Mouse (Mus musculus) urinary bladder, postnatal 4 days (tissue): Measurements from ENCODE around the gene Phyhd1.

ENCODE experiments used
- DNase-seq, 2 experiments: peaks; one replicate each; pipeline ENCODE4 v3.0.0; 2021 to 2022; ENCODE audit warnings: low spot score in 2 of 2

Gene Phyhd1

GRCm38 (mm10) chr2:30256616-30257350 is 9.2 kb upstream of the Phyhd1 start:
- DNase-seq = no peak

DNA sequence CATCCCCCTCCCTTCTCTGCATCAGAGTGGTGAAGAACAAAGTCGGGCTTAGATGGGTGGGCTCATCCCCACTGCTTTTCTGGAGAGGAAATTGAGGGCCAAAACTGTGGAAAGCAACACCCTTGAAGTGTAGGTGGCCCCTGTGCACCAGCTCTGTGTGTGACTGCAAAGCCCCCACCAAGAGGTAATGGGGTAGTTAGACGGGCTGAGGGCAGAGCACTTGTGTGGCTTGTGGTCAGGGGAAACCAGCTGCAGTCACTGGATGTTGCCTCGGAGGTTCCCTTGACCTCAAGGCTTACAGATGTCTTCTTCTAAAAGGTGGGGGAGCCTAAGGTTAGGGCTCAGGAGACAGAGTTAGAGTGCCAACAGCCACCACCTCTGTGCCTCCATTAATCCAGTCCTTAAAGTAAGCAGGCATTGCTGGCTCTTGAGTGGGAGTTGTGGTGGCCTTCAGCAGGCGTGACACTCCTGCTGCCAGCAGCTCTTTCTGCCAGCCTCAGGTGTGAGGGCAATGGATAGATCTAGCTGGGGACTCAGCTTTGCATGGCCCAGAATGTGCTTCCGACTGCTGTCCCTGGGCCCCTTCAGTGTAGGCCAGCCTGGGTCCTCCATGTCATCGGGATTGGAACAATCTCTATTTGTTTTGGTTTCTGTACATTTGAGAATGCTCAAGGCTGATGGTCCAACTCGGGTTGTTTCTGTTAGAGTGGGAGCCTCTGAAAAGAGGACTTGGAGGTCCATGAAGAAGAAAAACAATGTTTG is 8.1 kb upstream of the Phyhd1 start:
- DNase-seq = no peak

- DNase-seq = no peak
These were observed 7.4 kb upstream of the Phyhd1 start for GRCm38 (mm10) chr2:30258600-30258999.

DNA sequence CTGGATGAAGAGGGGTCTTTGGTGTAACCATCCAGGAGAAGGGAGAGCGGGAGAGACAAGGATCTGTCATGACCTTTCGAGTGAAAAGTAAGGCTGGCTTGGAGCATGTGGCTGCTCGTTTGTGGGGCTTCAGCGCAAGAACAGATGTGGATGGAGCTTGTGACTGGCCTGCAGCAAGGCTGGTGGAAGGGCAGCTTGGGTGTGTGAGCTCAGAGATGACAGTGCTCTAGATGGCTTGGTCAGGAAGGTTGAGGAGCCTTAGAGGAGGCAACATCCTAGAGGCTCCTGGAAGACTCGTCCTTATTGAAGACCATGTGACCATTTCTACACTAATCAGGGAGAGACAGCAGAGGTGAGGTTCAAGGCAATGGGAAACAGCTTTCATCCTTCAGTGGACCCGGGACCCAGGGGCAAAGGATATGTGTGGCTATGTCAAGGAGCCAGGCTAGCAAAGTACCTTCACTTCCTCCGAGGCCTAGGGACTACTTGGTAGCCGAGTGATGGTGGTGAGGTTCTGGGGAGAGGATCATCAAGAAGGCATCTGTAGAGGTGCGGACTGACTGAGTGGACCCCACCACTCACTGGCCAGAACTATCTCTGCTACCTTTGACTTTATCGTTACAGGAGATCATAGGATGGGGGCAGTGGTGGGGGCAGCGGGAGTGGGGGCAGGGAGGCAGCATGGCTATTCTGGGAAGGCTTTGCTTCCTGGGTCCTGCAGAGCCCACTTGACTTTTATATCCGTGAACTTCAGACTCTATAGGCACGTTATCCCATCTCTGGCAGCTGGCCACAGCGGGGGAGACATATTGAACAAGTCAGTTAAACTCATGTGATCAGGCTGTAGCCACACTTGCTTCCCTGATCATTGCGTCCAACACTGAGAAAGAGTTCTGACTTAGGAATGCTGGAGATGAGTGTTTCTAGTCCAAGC is 6.6 kb upstream of the Phyhd1 start:
- DNase-seq = no peak

- DNase-seq = no peak
These were observed 4.8 kb upstream of the Phyhd1 start for GRCm38 (mm10) chr2:30261064-30261736.

DNA sequence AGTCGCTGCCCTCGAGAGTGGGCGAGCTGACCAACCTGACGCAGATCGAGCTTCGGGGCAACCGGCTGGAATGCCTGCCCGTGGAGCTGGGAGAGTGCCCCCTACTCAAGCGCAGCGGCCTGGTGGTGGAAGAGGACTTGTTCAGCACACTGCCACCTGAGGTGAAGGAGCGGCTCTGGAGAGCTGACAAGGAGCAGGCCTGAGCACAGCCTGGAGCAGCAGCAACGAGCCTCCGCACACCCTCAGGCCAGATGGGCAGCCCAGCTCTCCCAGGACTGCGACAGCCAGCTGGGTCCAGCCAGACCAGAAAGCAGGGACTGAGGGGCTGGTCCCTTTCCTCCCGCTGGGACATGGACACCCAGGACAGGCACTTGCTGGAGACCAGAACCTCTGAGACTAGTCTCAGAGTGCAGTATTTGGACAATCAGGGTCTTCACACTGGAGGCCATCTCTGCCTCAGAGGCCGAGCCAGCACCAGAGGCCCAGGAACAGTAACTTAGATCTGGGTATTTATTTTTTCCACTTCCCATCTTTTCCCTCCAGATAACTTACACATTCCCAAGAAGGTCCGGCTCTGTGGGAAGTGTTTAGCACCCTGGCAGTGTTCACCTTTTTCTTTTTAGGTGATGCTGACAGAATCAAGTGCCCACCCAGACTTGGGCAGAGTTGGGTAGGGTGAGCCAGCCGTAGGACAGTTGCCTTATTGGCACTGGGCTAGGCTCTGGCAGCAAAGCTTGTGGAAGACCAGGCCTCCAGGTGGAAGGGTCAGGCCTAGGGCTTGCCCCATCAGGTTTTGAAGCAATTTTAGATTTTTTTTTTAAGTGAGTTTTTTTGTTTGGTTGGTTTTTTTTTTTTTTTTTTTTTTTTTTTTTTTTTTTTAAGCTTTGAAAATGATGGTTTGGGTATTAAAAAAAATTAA is 3.8 kb upstream of the Phyhd1 start:
- DNase-seq = no peak

GRCm38 (mm10) chr2:30262840-30263441 is 3.1 kb upstream of the Phyhd1 start:
- no peak for DNase-seq

DNA sequence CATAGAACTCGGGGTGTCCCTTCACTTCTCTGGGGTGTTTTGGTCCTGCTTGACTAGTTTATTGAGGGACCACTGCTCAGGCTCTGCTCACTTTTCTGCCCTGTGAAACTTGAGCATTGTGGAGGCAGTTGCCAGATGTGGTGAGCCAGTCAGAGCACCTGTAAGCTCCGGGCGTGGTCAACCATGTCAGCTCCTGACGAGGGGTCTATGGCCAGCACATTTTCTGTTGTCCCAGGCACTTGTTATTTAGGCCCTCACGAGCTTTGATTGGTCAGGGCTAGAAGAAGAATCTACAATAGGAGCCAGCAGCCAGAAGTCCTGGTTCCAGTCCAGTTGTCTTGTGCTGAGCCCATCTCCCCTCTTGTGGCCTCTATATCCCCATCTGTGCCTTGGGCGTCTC is 2.2 kb upstream of the Phyhd1 start:
- DNase-seq = no peak

- no peak for DNase-seq
These were observed 1.1 kb upstream of the Phyhd1 start for GRCm38 (mm10) chr2:30264671-30265519.

DNA sequence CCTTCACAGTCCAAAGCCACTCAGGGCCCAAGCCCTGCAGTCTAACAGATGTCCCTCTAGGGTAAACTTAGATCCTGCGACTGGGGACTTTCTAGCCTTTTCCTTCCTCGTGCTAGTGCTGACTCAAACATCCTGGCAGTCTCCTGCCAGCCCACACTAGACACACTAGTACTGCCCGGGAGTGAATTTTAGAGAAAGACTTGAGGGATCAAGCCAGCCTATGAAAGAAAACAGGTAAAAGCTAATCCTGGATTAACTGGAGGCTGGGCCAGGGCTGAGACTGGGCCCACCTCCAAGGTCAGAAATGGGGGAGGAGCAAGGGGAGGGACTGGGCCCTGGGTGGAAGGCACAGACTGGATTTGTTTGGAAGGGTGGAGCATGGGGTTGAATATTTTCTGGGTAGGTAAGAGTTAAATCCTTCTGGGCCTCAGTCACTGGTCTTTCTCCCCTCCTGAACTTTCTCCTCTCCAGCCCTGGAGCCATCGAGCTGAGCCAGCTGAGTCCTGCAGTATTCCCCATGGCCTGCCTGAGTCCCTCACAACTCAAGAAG is 464 bp downstream of the Phyhd1 start:
- DNase-seq = peak; percentile 72 to 79

DNA sequence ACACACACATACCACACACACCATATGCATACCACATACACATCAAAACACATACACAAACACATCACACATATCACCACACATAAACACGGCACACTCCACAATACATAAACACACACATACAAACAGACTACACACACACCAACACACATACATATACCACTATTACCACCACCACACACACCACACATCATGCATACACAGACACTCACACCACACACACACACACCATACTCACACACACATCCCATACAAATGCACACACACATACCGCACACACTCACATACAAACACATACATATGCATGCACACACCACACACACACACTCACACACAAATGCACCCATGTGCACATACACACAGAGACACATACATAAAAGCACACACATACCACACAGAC is 1.5 kb downstream of the Phyhd1 start:
- no peak for DNase-seq

DNA sequence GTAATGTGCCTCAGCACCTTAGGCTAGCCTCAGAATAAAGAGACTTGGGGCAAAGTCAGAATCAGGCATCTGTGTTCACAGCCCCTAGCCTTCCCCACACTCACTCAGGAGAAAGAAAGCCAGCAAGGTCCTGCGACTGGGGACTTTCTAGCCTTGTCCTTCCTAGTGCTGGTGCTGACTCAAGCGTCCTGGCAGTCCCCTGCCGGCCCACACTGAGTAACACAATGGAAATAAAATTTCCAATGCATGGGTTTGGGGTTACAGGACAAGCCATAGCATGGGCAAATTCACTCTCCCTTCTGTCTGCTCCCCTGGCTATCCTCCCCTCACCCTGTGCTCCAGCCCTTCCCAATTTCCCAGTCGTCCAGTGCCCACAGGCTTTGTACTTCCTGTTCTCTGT is 2.4 kb downstream of the Phyhd1 start:
- no peak for DNase-seq

DNA sequence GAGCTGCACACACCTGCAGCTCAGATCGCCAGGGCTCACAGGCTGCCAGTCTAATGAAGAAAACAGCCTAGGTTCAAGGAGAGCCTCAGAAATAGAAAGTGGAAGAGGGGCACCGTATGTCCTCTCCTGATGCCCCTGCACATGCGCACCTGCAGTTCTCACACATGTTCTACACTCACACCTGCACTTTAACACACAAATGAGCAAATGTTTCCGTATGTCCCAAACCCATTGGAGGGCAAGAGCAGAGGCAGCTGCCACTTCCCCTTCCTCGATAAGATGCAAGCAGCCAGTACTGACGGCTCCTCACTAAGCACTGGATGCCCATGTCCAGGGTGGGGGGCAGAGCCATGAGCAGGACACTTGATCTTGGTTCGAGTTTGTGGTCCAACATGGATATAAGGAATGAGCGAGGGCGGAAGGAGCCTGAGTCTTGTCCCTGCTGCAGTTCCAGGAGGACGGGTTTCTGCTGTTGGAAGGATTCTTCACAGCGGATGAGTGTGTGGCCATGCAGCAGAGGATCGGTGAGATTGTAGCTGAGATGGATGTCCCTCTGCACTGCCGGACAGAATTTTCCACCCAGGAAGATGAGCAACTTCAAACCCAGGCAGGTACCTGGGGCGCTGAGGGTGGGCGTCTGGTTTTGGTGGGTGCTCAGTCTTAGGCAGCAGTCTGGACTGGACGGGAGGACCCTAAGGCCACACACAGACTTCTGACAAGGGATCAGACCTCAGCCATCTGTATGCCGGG is 3.4 kb downstream of the Phyhd1 start:
- DNase-seq = no peak

- DNase-seq = peak in 1 of 2 experiments; percentile 58
These were observed 4.1 kb downstream of the Phyhd1 start for GRCm38 (mm10) chr2:30270134-30270533.

DNA sequence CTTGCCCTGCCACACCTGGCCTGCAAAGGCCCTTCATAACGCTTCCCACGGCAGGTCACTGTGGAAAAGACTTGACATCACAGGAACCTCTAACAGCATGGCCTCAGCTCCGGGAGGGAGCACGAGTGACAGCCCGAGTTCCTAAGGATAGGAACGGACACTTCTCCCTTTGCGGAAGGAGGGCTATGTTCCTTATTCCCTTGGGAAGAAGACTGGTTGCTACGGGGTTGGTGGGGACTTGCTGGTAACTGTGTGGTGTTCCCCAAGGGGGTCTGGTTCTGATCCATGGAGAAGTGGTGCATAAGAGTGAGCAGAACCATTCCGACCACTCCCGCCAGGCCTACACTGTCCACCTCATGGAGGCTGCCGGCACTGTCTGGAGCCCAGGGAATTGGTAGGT is 14.7 kb downstream of the Phyhd1 start, which contains the start of gene Gm28038:
Gene Gm28038 (plus strand): TSS at position 301 of the 400 bp plus-strand sequence.
- no peak for DNase-seq

- DNase-seq = no peak
These were observed 15.6 kb downstream of the Phyhd1 start for GRCm38 (mm10) chr2:30281651-30282050.

GRCm38 (mm10) chr2:30283193-30283592 is 17.2 kb downstream of the Phyhd1 start:
- no peak for DNase-seq

GRCm38 (mm10) chr2:30285004-30285403 is 19.0 kb downstream of the Phyhd1 start:
- DNase-seq = no peak
